Mouse (Mus musculus) hematopoietic stem cell, adult 5-6 weeks (primary cell): ENCODE measurements around the gene Zswim5. TPM values are rescaled to one million over a fixed set of nuclear protein-coding genes. Genes with fewer than 3 reads are reported as not detected.

Source experiments
- ATAC-seq, 2 experiments: fragments of 125-278 bp in 1 of 2; replicated peaks in 1 of 2; 2 replicates each; pipeline ENCODE4 v1.8.0; 2016 to 2017; ENCODE audit warnings: inconsistent platforms in 2 of 2, mild to moderate bottlenecking in 2 of 2, moderate number of reproducible peaks in 2 of 2, low read depth in 1 of 2, moderate TSS enrichment in 1 of 2; ENCODE audit not compliant: low FRiP score in 2 of 2, poor library complexity in 2 of 2, severe bottlenecking in 2 of 2, insufficient read depth in 1 of 2, low TSS enrichment in 1 of 2
- total RNA-seq: library from RNA; stranded (forward); fragments of 172-1452, 232-1000 nt; gene quantifications from 2 replicates; pipeline ENCODE4 v1.2.3, GENCODE M21; 2017

Zswim5 gene
- total RNA-seq, 1 experiment from 2014 or later: 0.10 TPM

DNA sequence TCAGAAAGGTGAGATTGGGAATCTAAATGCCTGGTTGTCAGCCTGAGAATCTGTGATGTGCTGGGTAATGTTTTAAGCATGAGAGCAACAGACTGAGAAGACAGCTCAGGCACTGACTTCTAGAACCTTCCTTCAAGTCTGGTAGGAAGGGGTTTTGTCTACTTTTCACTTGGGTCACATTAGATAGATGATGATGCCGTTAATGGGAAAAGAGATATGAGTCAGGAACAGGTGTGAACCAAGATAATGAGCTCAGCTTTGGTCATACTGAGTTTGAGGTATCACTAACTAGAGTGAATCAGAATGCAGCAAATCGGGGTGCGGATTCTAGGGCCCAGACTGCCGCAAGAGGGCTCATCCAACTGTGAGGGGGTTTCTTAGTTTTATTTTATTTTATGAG is 146.3 kb downstream of the Zswim5 start:
- no peak for ATAC-seq

- no peak for ATAC-seq
These were observed 153.9 kb downstream of the Zswim5 start for GRCm38 (mm10) chr4:117031105-117031504.

Other genes with a start within 250 kb of the Zswim5 start
- 291 and 379 TPM in 2 replicates for gene Nasp, start 249.4 kb upstream of the Zswim5 start, total RNA-seq
- gene Akr1a1, start 225.7 kb upstream of the Zswim5 start, total RNA-seq: 341 and 616 TPM in 2 replicates
- 221 and 249 TPM in 2 replicates for gene Prdx1, start 191.8 kb upstream of the Zswim5 start, total RNA-seq
- gene Mmachc, start 169.0 kb upstream of the Zswim5 start, total RNA-seq: 17.8 and 26.2 TPM in 2 replicates
- gene Ccdc163, start 168.9 kb upstream of the Zswim5 start, total RNA-seq: 19.8 and 27.4 TPM in 2 replicates
- 6.1 and 6.9 TPM in 2 replicates for gene Tesk2, start 156.4 kb upstream of the Zswim5 start, total RNA-seq
- gene Toe1, start 69.7 kb upstream of the Zswim5 start, total RNA-seq: 35.8 and 38.5 TPM in 2 replicates
- gene Mutyh, start 69.7 kb upstream of the Zswim5 start, total RNA-seq: 6.8 and 10.8 TPM in 2 replicates
- gene Hpdl, start 55.7 kb upstream of the Zswim5 start, total RNA-seq: 0.10 TPM in 1 of 2 replicates, not detected in the other
- 40.1 and 52.0 TPM in 2 replicates for gene Urod, start 117.0 kb downstream of the Zswim5 start, total RNA-seq
- 14.4 and 17.0 TPM in 2 replicates for gene Hectd3, start 117.9 kb downstream of the Zswim5 start, total RNA-seq
- 21.2 and 34.4 TPM in 2 replicates for gene Eif2b3, start 142.0 kb downstream of the Zswim5 start, total RNA-seq
- gene Ptch2, start 218.7 kb downstream of the Zswim5 start, total RNA-seq: 0.13 TPM in 1 of 2 replicates, not detected in the other
- 8.4 and 13.3 TPM in 2 replicates for gene Btbd19, start 248.3 kb downstream of the Zswim5 start, total RNA-seq
- gene Tctex1d4, start 249.4 kb downstream of the Zswim5 start, total RNA-seq: not detected in 2 replicates